Mouse (Mus musculus): ENCODE data around the gene Olfm2.

GRCm38 (mm10) chr9:20715332-20715731 is 30.8 kb downstream of the Olfm2 start:
- TF ChIP-seq TAL1 (IDR thresholded peaks at IDR 0.05; ENCODE audit: low read length) (no peak), GATA1 (IDR thresholded peaks at IDR 0.05; ENCODE audit: low read length) (no peak)

Data from erythroblast, embryonic 14.5 days (primary cell).